Mouse (Mus musculus): ENCODE measurements around the gene Hspa2.
"Not testable (repeated sequence)": the region's sequence is repeated elsewhere in the genome, so short reads cannot be mapped to it uniquely, and the experiment has no call there.

Hspa2 gene

DNA sequence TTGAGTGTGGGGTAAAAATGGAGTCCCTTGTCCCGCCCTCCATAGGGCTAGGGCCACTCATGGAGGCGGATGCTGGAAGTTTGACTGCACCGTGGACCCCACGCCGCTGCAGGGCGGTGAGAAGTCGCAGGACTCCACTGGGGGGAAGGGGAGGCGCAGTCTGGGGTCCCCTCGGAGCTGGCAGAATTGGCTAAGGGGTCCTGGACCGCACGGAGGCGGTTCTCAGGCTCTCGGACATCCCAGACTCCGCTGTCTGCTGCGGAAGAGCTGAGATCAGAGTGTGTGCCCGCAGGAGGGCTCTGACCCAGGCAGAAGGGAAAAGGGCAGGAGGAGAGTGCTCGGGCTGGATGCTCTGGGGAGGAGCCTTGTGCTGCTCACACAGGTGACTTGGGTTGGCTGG is 31.1 kb downstream of the Hspa2 start:
- peak in 1 of 2 experiments; percentile 40 for DNase-seq

GRCm38 (mm10) chr12:76435549-76435948 is 31.6 kb downstream of the Hspa2 start:
- no peak for DNase-seq

- not testable (repeated sequence) for DNase-seq
Observed at GRCm38 (mm10) chr12:76443488-76443887, 39.5 kb downstream of the Hspa2 start.

DNA sequence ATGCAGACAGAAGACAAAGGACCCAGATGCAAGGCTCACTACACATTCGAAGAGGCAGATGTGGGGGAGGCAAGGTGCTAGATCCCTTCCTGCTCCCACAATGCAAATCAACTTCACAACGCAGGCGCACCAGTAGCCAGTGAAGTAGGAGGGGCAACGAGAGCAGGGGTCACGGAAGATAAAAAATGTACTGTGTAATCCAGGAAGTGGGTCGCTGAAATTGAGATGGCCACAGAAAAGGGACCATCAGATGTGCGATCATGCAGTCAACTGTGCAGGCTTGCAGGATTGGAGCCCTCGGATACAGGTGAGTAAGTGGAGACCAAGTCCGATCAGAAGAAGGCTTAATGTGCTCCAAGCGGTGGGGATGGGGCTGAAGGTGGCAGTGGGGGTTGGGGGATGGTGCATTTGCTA is 40.4 kb downstream of the Hspa2 start:
- peak; percentile 8 to 48 for DNase-seq

GRCm38 (mm10) chr12:76444862-76445261 is 40.9 kb downstream of the Hspa2 start:
- DNase-seq: no peak

- peak; percentile 71 to 86 for DNase-seq
Observed at GRCm38 (mm10) chr12:76446201-76446600, 42.2 kb downstream of the Hspa2 start.

GRCm38 (mm10) chr12:76448127-76448526 is 44.2 kb downstream of the Hspa2 start:
- DNase-seq: no peak

- DNase-seq: no peak
Observed at GRCm38 (mm10) chr12:76452203-76452602, 48.2 kb downstream of the Hspa2 start.
